Mouse (Mus musculus) myocyte (in vitro differentiated cells): Measurements from ENCODE around the gene Angpt4. TPM values are rescaled to one million over a fixed set of nuclear protein-coding genes. Genes with fewer than 3 reads are reported as not detected.

Source experiments
- H3K27me3 ChIP-seq: one replicate; pipeline ENCODE4 v1.6.1; 2011; ENCODE audit not compliant: control insufficient read depth, insufficient read depth, insufficient read length
- H3K36me3 ChIP-seq: one replicate; pipeline ENCODE4 v1.6.1; 2011; ENCODE audit not compliant: control insufficient read depth, insufficient read depth
- H3K4me2 ChIP-seq: one replicate; pipeline ENCODE4 v1.6.1; 2011; ENCODE audit warnings: low read depth, control low read depth
- H3K4me3 ChIP-seq: one replicate; pipeline ENCODE4 v1.5.1; 2011; ENCODE audit warnings: mild to moderate bottlenecking, control low read depth, moderate library complexity
- H3K79me2 ChIP-seq: one replicate; pipeline ENCODE4 v1.6.1; 2011; ENCODE audit not compliant: control insufficient read depth, insufficient read depth
- H3ac ChIP-seq: one replicate; pipeline ENCODE4 v1.6.1; 2011; ENCODE audit not compliant: control insufficient read depth, insufficient read length
- CEBPB ChIP-seq: IDR thresholded peaks from 2 replicates; pipeline ENCODE4 v1.6.1; 2011; ENCODE audit warnings: mild to moderate bottlenecking, moderate library complexity; ENCODE audit not compliant: poor library complexity, insufficient read depth, severe bottlenecking
- E2F4 ChIP-seq: IDR thresholded peaks from one replicate; pipeline ENCODE4 v1.6.1; 2011; ENCODE audit warnings: mild to moderate bottlenecking, control low read depth, moderate library complexity; ENCODE audit not compliant: insufficient read depth
- MAX ChIP-seq: IDR thresholded peaks from one replicate; pipeline ENCODE4 v1.6.1; 2011; ENCODE audit warnings: low read depth, mild to moderate bottlenecking, control low read depth
- MYOD1 ChIP-seq, 3 experiments: IDR thresholded peaks; one replicate each; pipeline ENCODE4 v1.6.1; 2011; ENCODE audit warnings: control low read depth in 2 of 3, low read depth in 2 of 3, mild to moderate bottlenecking in 2 of 3, moderate library complexity in 1 of 3; ENCODE audit not compliant: insufficient read length in 2 of 3, control insufficient read depth in 1 of 3
- MYOG ChIP-seq, 3 experiments: IDR thresholded peaks; one replicate each; pipeline ENCODE4 v1.6.1; 2011; ENCODE audit warnings: control low read depth in 2 of 3, low read depth in 2 of 3, mild to moderate bottlenecking in 2 of 3; ENCODE audit not compliant: insufficient read length in 2 of 3, control insufficient read depth in 1 of 3, insufficient read depth in 1 of 3
- POLR2A ChIP-seq: IDR thresholded peaks from one replicate; pipeline ENCODE4 v1.6.1; 2011; ENCODE audit warnings: low read depth, mild to moderate bottlenecking, control low read depth, moderate library complexity; ENCODE audit not compliant: insufficient read length
- POLR2AphosphoS2 ChIP-seq: IDR thresholded peaks from one replicate; pipeline ENCODE4 v1.6.1; 2011; ENCODE audit warnings: low read depth, control low read depth; ENCODE audit not compliant: insufficient read length
- REST ChIP-seq: IDR thresholded peaks from one replicate; pipeline ENCODE4 v1.6.1; 2011; ENCODE audit warnings: mild to moderate bottlenecking, control low read depth, moderate library complexity; ENCODE audit not compliant: insufficient read depth, insufficient read length
- SRF ChIP-seq: IDR thresholded peaks from one replicate; pipeline ENCODE4 v1.6.1; 2011; ENCODE audit warnings: low read depth; ENCODE audit not compliant: control insufficient read depth, insufficient read length
- TCF12 ChIP-seq: IDR thresholded peaks from one replicate; pipeline ENCODE4 v1.6.1; 2011; ENCODE audit warnings: mild to moderate bottlenecking, control low read depth; ENCODE audit not compliant: poor library complexity, insufficient read depth, severe bottlenecking
- TCF3 ChIP-seq: IDR thresholded peaks from one replicate; pipeline ENCODE4 v1.6.1; 2011; ENCODE audit warnings: low read depth, control low read depth; ENCODE audit not compliant: insufficient read length
- USF1 ChIP-seq: IDR thresholded peaks from one replicate; pipeline ENCODE4 v1.6.1; 2011; ENCODE audit warnings: low read depth, mild to moderate bottlenecking, control low read depth, moderate library complexity
- polyA plus RNA-seq: library from polyadenylated mRNA; unstranded; fragments of >200 nt; fragmentation: generic; extraction: Trizol; gene quantifications from one replicate; pipeline ENCODE4 v1.2.1, GENCODE M21; 2012; ENCODE audit warnings: missing spikeins

Angpt4 gene
- polyA plus RNA-seq, 1 experiment = 0.19 TPM

GRCm38 (mm10) chr2:151910498-151910897 lies 512 bp upstream of the Angpt4 start:
- H3K79me2 ChIP-seq = no peaks in the 10 kb centered on the region
- peaks cover 11% of the 10 kb centered on the region for H3K27me3 ChIP-seq
- H3K36me3 ChIP-seq = no peaks in the 10 kb centered on the region
- no peak overlapping the region for H3K4me2 ChIP-seq
- no peak overlapping the region for H3ac ChIP-seq
- TF ChIP-seq E2F4 (no peak), MAX (no peak), POLR2AphosphoS2 (no peak), TCF12 (no peak), REST (no peak), CEBPB (no peak), TCF3 (no peak), USF1 (no peak), SRF (no peak), MYOG (IDR thresholded peaks at IDR 0.05; ENCODE audit: control insufficient read depth in 1 of 3, insufficient read depth in 1 of 3, insufficient read length in 2 of 3, low read depth in 2 of 3) (no peak)
- H3K4me3 ChIP-seq = no peak overlapping the region

GRCm38 (mm10) chr2:151911751-151912150 lies 741 bp downstream of the Angpt4 start:
- no peaks in the 10 kb centered on the region for H3K79me2 ChIP-seq
- no peaks in the 10 kb centered on the region for H3K36me3 ChIP-seq
- H3K27me3 ChIP-seq = peaks cover 11% of the 10 kb centered on the region
- no peak overlapping the region for H3ac ChIP-seq
- H3K4me2 ChIP-seq = no peak overlapping the region
- H3K4me3 ChIP-seq = no peak overlapping the region
- TF ChIP-seq MAX (no peak), REST (no peak), TCF3 (no peak), MYOG (IDR thresholded peaks at IDR 0.05; ENCODE audit: control insufficient read depth in 1 of 3, insufficient read depth in 1 of 3, insufficient read length in 2 of 3, low read depth in 2 of 3) (no peak), TCF12 (no peak), USF1 (no peak), E2F4 (no peak)

DNA sequence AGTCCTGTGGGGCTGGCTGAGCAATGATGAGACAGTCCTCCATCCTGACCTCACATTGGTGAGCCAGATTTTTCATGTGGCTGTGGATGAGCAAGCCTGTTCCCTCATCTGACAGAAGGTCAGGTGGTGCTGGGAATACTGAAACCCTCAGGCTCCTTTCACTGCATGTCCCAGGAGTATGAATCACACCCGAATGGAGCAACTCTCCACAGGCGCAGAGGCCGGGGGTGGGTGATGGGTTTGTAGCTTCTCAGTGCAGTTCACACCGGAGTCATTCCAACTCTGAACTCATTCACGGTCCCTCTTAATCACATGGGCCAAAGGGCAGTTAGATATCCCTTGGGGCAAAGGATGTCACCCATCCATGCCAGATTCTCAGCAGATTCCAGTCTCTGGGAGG lies 3.1 kb downstream of the Angpt4 start:
- TF ChIP-seq E2F4 (no peak), CEBPB (no peak), REST (no peak), POLR2AphosphoS2 (no peak), TCF3 (no peak), MYOD1 (IDR thresholded peaks at IDR 0.05; ENCODE audit: control insufficient read depth in 1 of 3, insufficient read length in 2 of 3, low read depth in 2 of 3) (no peak), POLR2A (no peak), USF1 (no peak), TCF12 (no peak), MYOG (IDR thresholded peaks at IDR 0.05; ENCODE audit: control insufficient read depth in 1 of 3, insufficient read depth in 1 of 3, insufficient read length in 2 of 3, low read depth in 2 of 3) (no peak), MAX (no peak), SRF (no peak)
- Histone ChIP-seq H3ac (no peak overlapping the region), H3K4me3 (no peak overlapping the region), H3K4me2 (no peak overlapping the region), H3K79me2 (no peaks in the 10 kb centered on the region), H3K27me3 (peaks cover 6% of the 10 kb centered on the region), H3K36me3 (no peaks in the 10 kb centered on the region)

DNA sequence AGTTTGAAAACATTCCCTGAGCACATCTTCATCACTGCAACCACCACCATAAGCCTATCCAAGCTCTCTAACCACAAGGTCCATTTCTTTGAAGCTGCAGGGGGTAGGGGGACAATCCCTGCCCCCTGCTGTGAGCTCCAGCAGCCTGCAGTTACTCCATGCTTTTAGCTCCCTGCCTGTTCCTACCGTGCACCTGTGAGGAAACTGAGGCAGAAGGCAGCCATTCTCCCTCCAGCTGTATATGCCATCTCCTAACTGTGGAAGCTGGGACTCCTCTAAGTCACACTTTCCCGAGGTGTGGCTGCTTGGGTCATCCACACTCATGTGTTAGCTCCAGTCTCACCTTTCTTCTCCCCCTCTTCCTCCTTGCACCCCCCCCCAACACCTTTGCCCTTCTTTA lies 4.1 kb downstream of the Angpt4 start:
- TF ChIP-seq MAX (no peak), TCF3 (no peak), POLR2A (no peak), E2F4 (no peak), TCF12 (no peak), CEBPB (no peak), MYOG (IDR thresholded peaks at IDR 0.05; ENCODE audit: control insufficient read depth in 1 of 3, insufficient read depth in 1 of 3, insufficient read length in 2 of 3, low read depth in 2 of 3) (no peak), MYOD1 (IDR thresholded peaks at IDR 0.05; ENCODE audit: control insufficient read depth in 1 of 3, insufficient read length in 2 of 3, low read depth in 2 of 3) (no peak), REST (no peak), POLR2AphosphoS2 (no peak), USF1 (no peak), SRF (no peak)
- no peaks in the 10 kb centered on the region for H3K27me3 ChIP-seq
- no peak overlapping the region for H3K4me3 ChIP-seq
- H3K79me2 ChIP-seq = no peaks in the 10 kb centered on the region
- no peaks in the 10 kb centered on the region for H3K36me3 ChIP-seq
- H3K4me2 ChIP-seq = no peak overlapping the region
- no peak overlapping the region for H3ac ChIP-seq
